Mouse (Mus musculus) CH12.LX (cell line): ENCODE data around the gene Prm2. TPM values are rescaled to one million over a fixed set of nuclear protein-coding genes. Genes with fewer than 3 reads are reported as not detected.

ENCODE experiments used
- DNase-seq: peaks from one replicate; pipeline ENCODE4 v3.0.0-alpha.2; 2013; ENCODE audit errors: extremely low read depth
- H3K27ac ChIP-seq: 2 replicates; pipeline ENCODE4 v1.5.1; 2012; ENCODE audit warnings: low read depth, mild to moderate bottlenecking, control low read depth, moderate library complexity; ENCODE audit not compliant: insufficient read depth
- H3K27me3 ChIP-seq: replicated peaks from 2 replicates; pipeline ENCODE3; 2012; ENCODE audit warnings: inconsistent platforms
- H3K36me3 ChIP-seq, 2 experiments: replicated peaks in 1 of 2; 2 replicates each; pipeline versions ENCODE3 to v1.6.1; 2012; ENCODE audit warnings: inconsistent platforms in 1 of 2, low read length in 1 of 2, mild to moderate bottlenecking in 1 of 2, mixed read lengths in 1 of 2, moderate library complexity in 1 of 2; ENCODE audit not compliant: control insufficient read depth in 1 of 2, insufficient read depth in 1 of 2
- H3K4me1 ChIP-seq, 2 experiments: 2 replicates each; pipeline ENCODE4 v1.6.1; 2012; ENCODE audit warnings: inconsistent platforms in 1 of 2, moderate library complexity in 1 of 2; ENCODE audit not compliant: insufficient read depth in 2 of 2, control insufficient read depth in 1 of 2
- H3K4me2 ChIP-seq: 2 replicates; pipeline ENCODE4 v1.6.1; 2012; ENCODE audit warnings: low read depth, mild to moderate bottlenecking, control low read depth; ENCODE audit not compliant: poor library complexity, insufficient read depth, severe bottlenecking
- H3K4me3 ChIP-seq, 3 experiments: fragments of 150-350 bp in 1 of 3; sonication (generic) in 1 of 3; replicated peaks in 1 of 3; 2 replicates each; pipeline versions ENCODE3 to v1.5.1; 2011 to 2012; ENCODE audit warnings: low read depth in 2 of 3, low read length in 2 of 3, mild to moderate bottlenecking in 2 of 3, moderate library complexity in 2 of 3, control low read depth in 1 of 3, improper control_type of control experiment in 1 of 3, inconsistent platforms in 1 of 3, mixed read lengths in 1 of 3; ENCODE audit not compliant: poor library complexity in 1 of 3
- H3K79me2 ChIP-seq: replicated peaks from 2 replicates; pipeline ENCODE4 v1.6.1; 2012; ENCODE audit warnings: mild to moderate bottlenecking, moderate library complexity; ENCODE audit not compliant: control insufficient read depth, poor library complexity, insufficient read depth, severe bottlenecking; ENCODE audit errors: extremely low read depth
- H3K9ac ChIP-seq: 2 replicates; pipeline ENCODE4 v1.6.1; 2012; ENCODE audit warnings: low read depth, mild to moderate bottlenecking, control low read depth, moderate library complexity; ENCODE audit not compliant: insufficient read depth
- H3K9me3 ChIP-seq: replicated peaks from 2 replicates; pipeline ENCODE3; 2012; ENCODE audit warnings: low read length, inconsistent platforms, mixed read lengths
- BHLHE40 ChIP-seq: IDR thresholded peaks from 2 replicates; pipeline ENCODE4 v1.6.1; 2011; ENCODE audit warnings: mild to moderate bottlenecking, low read depth, low read length, improper control_type of control experiment
- CHD1 ChIP-seq: IDR thresholded peaks from 2 replicates; pipeline ENCODE4 v1.6.1; 2012; ENCODE audit warnings: low read depth, low read length, improper control_type of control experiment, inconsistent platforms
- CHD2 ChIP-seq: IDR thresholded peaks from 2 replicates; pipeline ENCODE4 v1.6.1; 2011; ENCODE audit warnings: low read length, improper control_type of control experiment
- CTCF ChIP-seq, 2 experiments: IDR thresholded peaks in 1 of 2; conservative IDR thresholded peaks in 1 of 2; 2 replicates each; pipeline ENCODE4 v1.5.1; 2011 to 2012; ENCODE audit warnings: low read depth in 2 of 2, low read length in 2 of 2, improper control_type of control experiment in 1 of 2, inconsistent platforms in 1 of 2, mild to moderate bottlenecking in 1 of 2, moderate library complexity in 1 of 2
- E2F4 ChIP-seq: IDR thresholded peaks from 2 replicates; pipeline ENCODE4 v1.6.1; 2011; ENCODE audit warnings: low read depth, low read length, improper control_type of control experiment; ENCODE audit not compliant: insufficient replicate concordance
- ELF1 ChIP-seq: IDR thresholded peaks from 2 replicates; pipeline ENCODE4 v1.6.1; 2014; ENCODE audit warnings: low read depth, mild to moderate bottlenecking, inconsistent platforms, low read length, improper control_type of control experiment
- EP300 ChIP-seq: IDR thresholded peaks from 2 replicates; pipeline ENCODE4 v1.6.1; 2011; ENCODE audit warnings: low read length, improper control_type of control experiment
- ETS1 ChIP-seq: conservative IDR thresholded peaks from 2 replicates; pipeline ENCODE4 v1.6.1; 2012; ENCODE audit warnings: low read depth, mild to moderate bottlenecking, inconsistent platforms, low read length, improper control_type of control experiment, moderate library complexity
- HCFC1 ChIP-seq: IDR thresholded peaks from 2 replicates; pipeline ENCODE4 v1.6.1; 2012; ENCODE audit warnings: low read depth, mild to moderate bottlenecking, inconsistent platforms, low read length, improper control_type of control experiment
- JUN ChIP-seq: IDR thresholded peaks from 2 replicates; pipeline ENCODE4 v1.6.1; 2011; ENCODE audit warnings: low read depth, mild to moderate bottlenecking, low read length, improper control_type of control experiment, moderate library complexity; ENCODE audit not compliant: insufficient read depth
- JUND ChIP-seq: conservative IDR thresholded peaks from 2 replicates; pipeline ENCODE4 v1.6.1; 2011; ENCODE audit warnings: low read depth, low read length, improper control_type of control experiment
- KAT2A ChIP-seq: IDR thresholded peaks from 2 replicates; pipeline ENCODE4 v1.6.1; 2012; ENCODE audit warnings: low read length, improper control_type of control experiment, inconsistent platforms; ENCODE audit not compliant: insufficient replicate concordance
- MAFK ChIP-seq: IDR thresholded peaks from 2 replicates; pipeline ENCODE4 v1.6.1; 2011; ENCODE audit warnings: low read length, improper control_type of control experiment; ENCODE audit not compliant: insufficient replicate concordance
- MAX ChIP-seq: IDR thresholded peaks from 2 replicates; pipeline ENCODE4 v1.6.1; 2011; ENCODE audit warnings: low read length, improper control_type of control experiment
- MAZ ChIP-seq: IDR thresholded peaks from 2 replicates; pipeline ENCODE4 v1.6.1; 2012; ENCODE audit warnings: low read depth, mild to moderate bottlenecking, inconsistent platforms, low read length, improper control_type of control experiment, moderate library complexity
- MEF2A ChIP-seq: IDR thresholded peaks from 2 replicates; pipeline ENCODE4 v1.6.1; 2014; ENCODE audit warnings: low read depth, mild to moderate bottlenecking, inconsistent platforms, low read length, improper control_type of control experiment, borderline replicate concordance
- MXI1 ChIP-seq: IDR thresholded peaks from 2 replicates; pipeline ENCODE4 v1.6.1; 2011; ENCODE audit warnings: mild to moderate bottlenecking, low read depth, low read length, improper control_type of control experiment
- MYC ChIP-seq: IDR thresholded peaks from 2 replicates; pipeline ENCODE4 v1.6.1; 2011; ENCODE audit warnings: low read depth, mild to moderate bottlenecking, improper control_type of control experiment, low read length
- NELFE ChIP-seq: IDR thresholded peaks from 2 replicates; pipeline ENCODE4 v1.6.1; 2011; ENCODE audit warnings: low read depth, low read length, improper control_type of control experiment
- NRF1 ChIP-seq: IDR thresholded peaks from 2 replicates; pipeline ENCODE4 v1.6.1; 2014; ENCODE audit warnings: low read depth, mild to moderate bottlenecking, inconsistent platforms, low read length, improper control_type of control experiment, moderate library complexity
- PAX5 ChIP-seq: IDR thresholded peaks from 2 replicates; pipeline ENCODE4 v1.6.1; 2012; ENCODE audit warnings: low read length, inconsistent platforms, mixed read lengths
- POLR2A ChIP-seq: IDR thresholded peaks from 2 replicates; pipeline ENCODE4 v1.6.1; 2011; ENCODE audit warnings: low read depth, mild to moderate bottlenecking, improper control_type of control experiment, low read length
- POLR2AphosphoS2 ChIP-seq: IDR thresholded peaks from 2 replicates; pipeline ENCODE4 v1.6.1; 2011; ENCODE audit warnings: low read depth, low read length, improper control_type of control experiment
- RAD21 ChIP-seq: IDR thresholded peaks from 2 replicates; pipeline ENCODE4 v1.6.1; 2011; ENCODE audit warnings: low read depth, mild to moderate bottlenecking, low read length, improper control_type of control experiment, moderate library complexity
- RCOR1 ChIP-seq: conservative IDR thresholded peaks from 2 replicates; pipeline ENCODE4 v1.6.1; 2012; ENCODE audit warnings: low read depth, mild to moderate bottlenecking, inconsistent platforms, low read length, improper control_type of control experiment
- SIN3A ChIP-seq: IDR thresholded peaks from 2 replicates; pipeline ENCODE4 v1.6.1; 2012; ENCODE audit warnings: low read length, improper control_type of control experiment, inconsistent platforms
- SMC3 ChIP-seq: IDR thresholded peaks from 2 replicates; pipeline ENCODE4 v1.6.1; 2011; ENCODE audit warnings: low read depth, low read length, improper control_type of control experiment
- TBP ChIP-seq: conservative IDR thresholded peaks from 2 replicates; pipeline ENCODE4 v1.6.1; 2011; ENCODE audit warnings: low read depth, low read length, improper control_type of control experiment
- TCF12 ChIP-seq: IDR thresholded peaks from 2 replicates; pipeline ENCODE4 v1.6.1; 2014; ENCODE audit warnings: low read depth, mild to moderate bottlenecking, inconsistent platforms, low read length, improper control_type of control experiment
- UBTF ChIP-seq: IDR thresholded peaks from 2 replicates; pipeline ENCODE4 v1.6.1; 2012; ENCODE audit warnings: low read depth, mild to moderate bottlenecking, inconsistent platforms, low read length, improper control_type of control experiment, moderate library complexity
- USF2 ChIP-seq: conservative IDR thresholded peaks from 2 replicates; pipeline ENCODE4 v1.6.1; 2011; ENCODE audit warnings: low read depth, low read length, improper control_type of control experiment
- ZC3H11A ChIP-seq: IDR thresholded peaks from 2 replicates; pipeline ENCODE4 v1.6.1; 2012; ENCODE audit warnings: low read depth, mild to moderate bottlenecking, inconsistent platforms, low read length, improper control_type of control experiment
- ZMIZ1 ChIP-seq: IDR thresholded peaks from 2 replicates; pipeline ENCODE4 v1.6.1; 2012; ENCODE audit warnings: low read depth, mild to moderate bottlenecking, inconsistent platforms, low read length, improper control_type of control experiment
- ZNF384 ChIP-seq: IDR thresholded peaks from 2 replicates; pipeline ENCODE4 v1.6.1; 2012; ENCODE audit warnings: low read depth, low read length, improper control_type of control experiment, inconsistent platforms
- dilution Hi-C: fragments of 300-500 bp; cut with MboI; formaldehyde crosslinking; loops from 2 replicates; pipeline ENCODE4 v1.14.3; 2020; ENCODE audit warnings: low sequenced_read_pairs; ENCODE audit not compliant: extremely low pct_unique_long_range_greater_than_20kb, extremely low pct_ligation_motif_present
- in situ Hi-C: fragments of 300-500 bp; cut with MboI; formaldehyde crosslinking; loops from 3 replicates; pipeline ENCODE4 v1.14.3; 2019; ENCODE audit warnings: low sequenced_read_pairs, low pct_ligation_motif_present, low pct_unique_long_range_greater_than_20kb, mixed read lengths
- polyA plus RNA-seq: library from polyadenylated mRNA; unstranded; fragments of >175 nt; gene quantifications from 2 replicates; pipeline ENCODE4 v1.2.1, GENCODE M21; 2012; ENCODE audit warnings: low read depth; ENCODE audit not compliant: insufficient read length
- total RNA-seq, 2 experiments: library from RNA; depleted of rRNA; stranded (reverse); fragments of 300-350 nt in 1 of 2; fragments of >200 nt in 1 of 2; gene quantifications; 2 replicates each; pipeline ENCODE4 v1.2.3; 2012 to 2014

Prm2 gene
- total and polyA plus RNA-seq, 3 experiments, result not detected

DNA sequence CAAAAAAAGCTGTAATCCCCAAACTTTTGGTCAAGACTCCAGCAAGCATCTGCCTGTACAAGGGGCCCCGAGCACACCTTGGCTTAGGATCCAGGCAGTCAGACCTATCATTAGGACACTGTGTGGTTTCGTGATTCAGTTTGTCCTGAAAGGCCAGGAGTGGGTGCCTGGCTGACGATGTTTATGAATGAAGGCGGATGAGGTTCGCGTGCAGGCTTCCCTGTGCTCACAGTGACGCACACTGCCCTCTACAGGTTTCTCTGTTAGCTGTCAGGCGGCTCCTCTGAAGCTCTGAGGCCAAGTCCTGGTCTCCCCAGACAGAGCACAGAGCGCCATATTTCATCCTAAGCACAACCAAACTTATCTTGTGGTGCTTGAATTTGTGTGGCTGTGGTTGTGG lies 9.6 kb downstream of the Prm2 start (continued):
- TF ChIP-seq JUND (peak; percentile 40; the same call in 1 of the 2 replicates), TBP (peak; percentile 36; the same call in 1 of the 2 replicates), MXI1 (peak; percentile 62; the same call in 1 of the 2 replicates), ETS1 (peak; percentile 67; the same call in 1 of the 2 replicates), POLR2A (peak; percentile 56; the same call in 1 of the 2 replicates), ZC3H11A (peak; percentile 83), TCF12 (peak; percentile 81), CHD1 (no peak)
- TF ChIP-seq, all 38 proteins: peak for 19

DNA sequence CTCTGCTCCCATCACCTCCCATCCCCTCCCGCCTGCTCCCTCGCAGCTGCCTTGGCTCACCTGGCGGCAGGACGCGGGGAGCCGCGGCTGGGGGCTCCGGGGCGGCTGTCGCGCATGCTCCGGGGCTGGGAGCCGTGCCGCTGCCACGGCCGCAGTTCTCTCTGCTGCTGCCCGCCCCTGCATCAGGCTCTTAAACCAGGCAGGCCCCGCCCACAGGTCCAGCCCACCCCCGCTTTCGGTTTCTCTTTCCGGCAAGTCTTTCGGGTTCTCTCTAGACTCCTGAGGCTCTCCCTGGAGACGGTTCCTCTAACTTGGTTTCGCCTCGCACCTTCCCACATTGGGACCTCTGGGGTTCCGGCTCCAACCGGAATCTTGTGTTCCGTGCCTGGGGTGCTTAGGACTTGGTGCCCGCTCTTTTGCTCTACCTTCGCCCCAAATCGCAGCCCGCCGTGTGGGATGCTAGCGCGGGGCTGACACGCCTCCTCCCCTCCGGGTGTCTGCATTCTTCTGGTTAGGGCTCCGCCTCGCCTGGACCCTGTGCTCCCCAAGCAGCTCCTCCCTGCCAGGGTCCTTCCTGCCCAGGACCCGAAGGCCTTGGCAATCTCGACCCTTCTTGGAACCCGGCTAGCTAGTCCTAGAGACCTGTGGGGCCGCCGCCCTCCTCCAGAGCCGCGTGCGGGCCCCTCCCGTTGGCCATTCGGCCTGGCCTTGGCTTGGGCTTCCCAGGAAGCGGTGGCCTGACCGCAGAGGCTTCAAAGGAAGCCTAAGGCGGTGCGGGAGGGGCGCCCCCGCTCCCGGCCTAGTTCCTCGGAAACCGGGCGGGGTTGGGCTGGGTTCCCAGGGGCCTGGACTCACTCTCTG lies 10.3 kb downstream of the Prm2 start, which contains the start of gene Socs1:
Gene Socs1 (minus strand): TSS at position 166 of the 861 bp plus-strand sequence.
- peak within 1 kb of the TSS; percentile 89 for H3K27ac ChIP-seq
- in situ Hi-C loops (loop anchor here (5.0 kb wide), 2 partner anchors 118 to 213 kb away; no protein-coding TSS in a partner anchor), dilution Hi-C loops (no loop called here)
- peaks cover 16% of the 10 kb centered on the region for H3K79me2 ChIP-seq
- H3K27me3 ChIP-seq, result no peaks in the 10 kb centered on the region
- H3K4me1 ChIP-seq, result peaks cover 37 to 56% of the 10 kb centered on the region in 2 experiments
- no peaks in the 10 kb centered on the region for H3K9me3 ChIP-seq
- H3K4me3 ChIP-seq, result peak within 1 kb of the TSS; percentile 84 to 99 (median 96)
- H3K4me2 ChIP-seq, result peak within 1 kb of the TSS; percentile 64
- peak within 1 kb of the TSS; percentile 89 for H3K9ac ChIP-seq
- peak; percentile 98 for DNase-seq
- H3K36me3 ChIP-seq, result peaks cover 0 to 24% of the 10 kb centered on the region in 2 experiments
- peak; percentile 47 for TF ChIP-seq UBTF
- peak; percentile 81 for TF ChIP-seq MYC
- no peak for TF ChIP-seq E2F4
- no peak for TF ChIP-seq KAT2A
- no peak for TF ChIP-seq JUND
- no peak for TF ChIP-seq PAX5
- TF ChIP-seq MXI1, result peak; percentile 67
- TF ChIP-seq JUN, result no peak
- TF ChIP-seq RAD21, result no peak
- TF ChIP-seq CHD1, result peak; percentile 67; the same call in 1 of the 2 replicates
- TF ChIP-seq MEF2A, result peak; percentile 74
- TF ChIP-seq CHD2, result peak; percentile 53; the same call in 1 of the 2 replicates
- no peak for TF ChIP-seq USF2
- no peak; the same call in 1 of the 2 replicates for TF ChIP-seq BHLHE40
- TF ChIP-seq NELFE, result peak; percentile 99
- no peak for TF ChIP-seq MAFK
- peak; percentile 59 for TF ChIP-seq HCFC1
- TF ChIP-seq ETS1, result peak; percentile 92
- TF ChIP-seq SMC3, result no peak
- 0 out of 2 replicates have a peak, but pooled peaks have one; percentile 5 for TF ChIP-seq ZNF384
- no peak for TF ChIP-seq CTCF (conservative IDR thresholded peaks at IDR 0.05 in 1 of 2, IDR thresholded peaks at IDR 0.05 in 1 of 2; ENCODE audit: low read depth in 2 of 2, low read length in 2 of 2)
- no peak; the same call in none of the 2 replicates for TF ChIP-seq RCOR1
- peak; percentile 79 for TF ChIP-seq MAX
- TF ChIP-seq ELF1, result peak; percentile 68
- peak; percentile 96 for TF ChIP-seq TBP
- TF ChIP-seq MAZ, result peak; percentile 68; the same call in 1 of the 2 replicates
- TF ChIP-seq NRF1, result peak; percentile 91
- TF ChIP-seq POLR2A, result peak; percentile 98
- TF ChIP-seq EP300, result peak; percentile 85
- peak; percentile 90 for TF ChIP-seq TCF12
- TF ChIP-seq SIN3A, result peak; percentile 59; the same call in 1 of the 2 replicates
- TF ChIP-seq POLR2AphosphoS2, result peak; percentile 98
- peak; percentile 99 for TF ChIP-seq ZMIZ1
